Mouse (Mus musculus) layer of hippocampus, adult 9-11 months (tissue): ENCODE results near the gene Lbh.

Experiments
- DNase-seq: peaks from one replicate; pipeline ENCODE4 v3.0.0; 2022

The Lbh gene

DNA sequence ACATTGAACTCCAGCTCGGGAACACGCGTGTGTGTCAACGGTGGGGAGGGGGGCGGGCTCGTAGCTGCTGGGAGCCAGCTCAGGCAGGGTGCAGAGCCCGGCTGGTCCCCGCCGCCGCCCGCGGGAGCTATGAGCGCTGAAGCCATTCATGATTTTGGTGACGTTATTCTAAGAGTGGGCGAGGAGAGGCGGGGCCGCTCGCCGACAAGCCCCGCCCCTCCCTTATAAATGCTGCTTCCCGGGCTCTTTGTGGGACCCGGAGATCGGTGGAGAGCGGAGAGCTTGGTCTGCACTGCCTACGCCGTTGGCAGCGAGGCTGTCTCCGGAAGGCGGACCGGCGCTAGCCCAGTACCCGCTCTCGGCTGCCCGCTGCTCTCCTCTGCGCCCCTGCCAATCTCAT lies at the start of gene Lbh:
Gene Lbh, plus strand, starts transcription at position 253 of the 400 bp plus-strand sequence.
- peak; percentile 94 for DNase-seq

DNA sequence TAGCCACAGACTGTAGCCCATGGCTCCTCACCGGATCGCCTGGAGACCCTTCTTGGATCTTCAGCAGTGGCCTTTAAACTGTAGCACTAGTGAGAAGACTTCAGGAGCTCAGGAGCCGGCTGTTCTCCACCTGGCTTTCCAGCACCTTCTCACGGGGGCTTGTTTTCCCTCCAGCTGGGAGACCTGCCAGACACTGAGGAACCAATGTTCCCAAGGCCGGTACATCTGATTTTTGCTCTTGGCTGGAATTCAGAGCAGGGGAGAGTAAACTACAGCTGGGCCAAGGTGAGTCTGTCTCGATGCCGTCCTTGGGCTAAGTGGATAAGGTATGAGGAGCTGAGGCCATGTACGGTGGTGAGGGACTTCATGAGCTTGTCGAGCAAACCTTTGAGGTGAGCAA lies 39.1 kb upstream of the Lbh start:
- DNase-seq, result no peak

DNA sequence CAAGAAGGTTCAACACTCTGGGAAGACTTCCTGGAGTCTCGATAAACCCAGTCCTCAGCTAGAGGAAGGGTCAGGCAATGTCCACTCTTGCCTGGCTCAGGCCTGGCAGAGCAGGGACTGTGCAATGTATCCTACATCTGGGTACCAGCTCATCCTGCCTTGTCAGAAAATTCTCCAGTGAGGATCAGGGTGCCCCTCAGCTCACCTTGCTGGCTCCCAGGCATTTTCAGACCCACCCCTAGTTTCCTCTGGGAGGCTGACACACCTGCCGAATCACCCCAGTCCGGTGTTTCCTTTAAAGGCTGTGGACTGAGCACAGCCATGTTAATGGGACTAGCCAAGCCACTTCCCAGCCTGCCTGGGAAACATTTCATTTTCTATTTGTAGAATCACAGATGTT lies 37.9 kb upstream of the Lbh start:
- no peak for DNase-seq

DNA sequence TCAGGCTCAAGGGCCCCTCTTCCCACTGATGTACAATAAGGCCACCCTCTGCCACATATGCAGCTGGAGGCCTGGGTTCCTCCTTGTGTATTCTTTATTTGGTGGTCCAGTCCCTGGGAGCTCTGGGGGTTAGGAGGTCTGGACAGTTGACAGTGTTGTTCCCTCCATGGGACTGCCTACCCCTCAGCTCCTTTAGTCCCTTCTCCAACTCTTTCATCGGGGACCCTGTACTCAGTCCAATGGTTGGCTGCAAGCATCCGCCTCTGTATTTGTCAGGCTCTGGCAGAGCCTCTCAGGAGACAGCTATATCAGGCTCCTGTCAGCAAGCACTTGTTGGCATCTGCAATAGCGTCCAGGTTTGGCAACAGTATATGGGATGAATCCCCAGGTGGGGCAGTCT lies 37.1 kb upstream of the Lbh start:
- DNase-seq, result no peak

DNA sequence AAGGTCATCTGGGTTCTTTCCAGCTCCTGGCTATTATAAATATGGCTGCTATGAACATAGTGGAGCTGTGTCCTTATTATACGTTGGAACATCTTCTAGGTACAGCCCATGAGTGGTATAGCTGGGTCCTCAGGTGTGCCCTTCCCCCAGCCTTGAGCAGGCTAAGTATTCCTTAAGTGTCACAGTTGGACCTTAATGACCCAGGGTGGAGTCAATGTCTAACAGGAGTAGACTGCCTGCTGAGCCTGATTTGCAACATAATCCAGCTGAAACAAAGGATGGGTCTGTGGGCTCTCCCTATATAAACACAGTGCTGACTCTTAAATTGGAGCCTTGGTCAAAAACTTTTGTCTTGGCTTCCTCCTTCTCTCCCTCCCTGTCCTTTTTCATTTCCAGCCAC lies 36.3 kb upstream of the Lbh start:
- no peak for DNase-seq

DNA sequence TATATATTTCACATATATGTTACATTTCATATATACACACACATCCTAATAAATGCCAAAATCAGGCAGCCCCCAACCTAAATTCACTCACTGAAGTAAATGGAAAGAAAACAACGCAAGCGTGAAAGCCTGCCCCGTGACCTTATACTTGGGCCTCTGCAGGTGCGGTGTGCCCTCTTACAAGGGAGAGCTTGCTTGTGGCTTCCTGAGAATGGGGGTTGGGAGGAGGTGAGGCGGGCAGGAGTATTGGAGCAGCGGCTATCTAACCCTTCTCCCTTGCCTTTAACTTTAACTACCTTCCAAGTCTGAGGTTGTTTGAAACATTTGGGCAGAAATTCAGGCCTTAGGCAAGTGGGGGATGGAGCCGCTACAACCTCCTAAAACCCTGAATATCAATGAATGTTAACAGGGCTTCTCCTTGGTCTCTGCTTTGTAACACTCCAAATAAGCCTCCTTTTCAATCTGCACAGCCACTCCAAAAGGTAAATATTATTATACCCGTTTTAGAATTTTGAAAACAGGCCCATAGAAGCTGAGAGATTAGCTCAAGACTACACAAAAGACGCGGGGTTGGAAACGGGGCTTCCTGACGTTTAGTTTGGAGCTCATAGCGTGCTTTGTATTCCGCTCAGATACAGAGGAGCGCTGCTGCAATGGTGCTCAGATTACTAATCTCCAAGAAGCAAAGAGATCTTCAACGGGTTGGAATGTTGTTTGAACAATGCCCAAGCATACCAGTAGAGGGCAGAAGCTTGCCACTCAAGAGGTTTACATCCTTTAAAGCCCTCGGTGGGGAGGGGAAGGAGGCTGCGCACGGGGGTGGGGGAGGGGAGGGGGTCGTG lies 28.3 kb upstream of the Lbh start:
- DNase-seq, result peak; percentile 77

GRCm38 (mm10) chr17:72890398-72890898 lies 27.7 kb upstream of the Lbh start:
- DNase-seq, result no peak

GRCm38 (mm10) chr17:72891556-72891955 lies 26.5 kb upstream of the Lbh start:
- DNase-seq, result no peak

DNA sequence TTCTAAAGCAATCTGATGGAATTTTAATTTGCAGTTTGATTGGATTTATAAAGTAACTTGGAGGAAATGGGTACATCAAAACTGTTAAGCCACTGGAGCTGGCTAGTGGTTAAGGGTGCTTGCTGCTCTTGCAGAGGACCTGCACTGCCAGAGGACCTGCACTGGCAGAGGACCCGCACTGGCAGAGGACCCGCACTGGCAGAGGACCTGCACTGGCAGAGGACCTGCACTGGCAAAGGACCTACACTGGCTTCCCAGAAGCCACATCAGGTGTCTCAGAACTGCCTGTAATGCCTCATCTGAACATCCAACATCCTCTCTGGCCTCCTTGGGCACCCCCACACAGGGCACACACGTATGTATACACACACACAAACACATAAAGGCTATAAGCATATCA lies 22.6 kb upstream of the Lbh start:
- DNase-seq, result no peak

- DNase-seq, result no peak
Observed at GRCm38 (mm10) chr17:72897076-72897475, 21.0 kb upstream of the Lbh start.

DNA sequence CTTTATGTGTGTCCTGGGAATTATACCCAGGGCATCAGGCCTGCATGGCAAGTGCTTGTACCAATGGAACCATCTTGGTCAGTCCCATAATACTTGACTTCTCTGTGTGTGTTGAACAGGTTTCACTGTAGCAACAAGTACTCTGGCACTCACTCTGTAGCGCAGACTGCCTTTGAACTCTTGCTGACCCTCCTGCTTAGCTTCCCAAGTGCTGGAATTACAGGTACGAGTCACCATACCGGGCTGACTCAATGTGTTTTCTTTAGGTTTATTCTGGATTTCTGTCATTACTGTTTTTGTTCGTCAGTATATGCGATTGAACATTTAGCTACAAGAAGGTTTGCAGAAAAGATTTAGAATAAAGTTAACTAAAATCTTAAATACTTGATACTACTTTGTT lies 20.1 kb upstream of the Lbh start:
- DNase-seq, result no peak

DNA sequence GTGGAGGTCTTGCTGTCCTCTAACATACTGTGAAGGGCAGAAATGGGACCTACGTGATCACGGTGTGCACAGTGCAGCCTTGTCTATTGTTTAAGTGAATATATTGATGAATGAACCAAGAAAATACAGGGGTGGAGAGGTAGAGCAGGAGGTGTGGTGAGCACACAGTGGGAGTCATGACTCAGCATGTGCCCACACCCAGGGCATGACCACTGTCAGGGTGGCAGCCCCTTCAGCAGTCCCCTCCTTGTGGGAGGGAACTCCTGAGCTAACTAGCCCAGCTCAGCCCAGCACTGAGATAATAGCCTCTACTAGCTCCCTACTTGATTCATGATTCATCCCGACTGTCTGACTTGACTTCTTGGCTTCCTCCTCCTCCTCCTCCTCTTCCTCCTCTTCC lies 19.3 kb upstream of the Lbh start:
- no peak for DNase-seq

DNA sequence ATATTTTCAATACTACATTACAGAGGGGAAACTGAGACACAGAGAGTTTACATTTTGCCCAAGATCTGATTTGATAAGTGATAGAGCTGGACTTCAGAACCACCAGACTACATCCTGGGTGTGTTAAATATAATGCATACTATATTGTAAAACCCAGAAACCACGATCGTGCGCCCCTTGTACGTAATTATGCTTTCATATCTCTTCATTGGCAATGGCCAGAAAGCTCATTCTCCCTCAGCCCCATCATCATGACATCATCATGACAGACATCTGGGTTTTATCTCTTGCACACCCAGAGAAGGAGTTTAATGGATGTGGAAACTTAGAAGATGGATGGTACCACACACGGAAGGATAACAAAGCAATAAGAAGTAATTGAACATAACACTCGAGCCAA lies 17.1 kb upstream of the Lbh start:
- no peak for DNase-seq

DNA sequence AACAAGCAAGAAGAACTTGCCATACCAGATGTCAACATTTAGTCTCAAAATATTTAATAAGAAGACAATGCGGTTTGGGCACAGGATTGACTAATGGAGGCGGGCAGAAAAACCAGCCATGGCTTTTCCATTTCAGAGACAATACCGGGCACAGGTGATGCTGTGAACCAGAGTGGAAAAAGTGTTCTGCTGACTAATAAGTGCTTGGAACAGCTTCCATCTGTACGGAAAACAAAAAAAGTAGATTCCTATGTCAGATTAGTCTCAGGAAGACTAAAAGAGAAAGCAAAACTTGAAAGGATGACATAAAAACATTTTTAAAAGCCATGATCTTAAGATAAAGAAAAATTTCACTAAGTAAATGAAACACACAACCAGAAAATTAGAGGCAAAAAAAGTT lies 16.4 kb upstream of the Lbh start:
- DNase-seq, result no peak

DNA sequence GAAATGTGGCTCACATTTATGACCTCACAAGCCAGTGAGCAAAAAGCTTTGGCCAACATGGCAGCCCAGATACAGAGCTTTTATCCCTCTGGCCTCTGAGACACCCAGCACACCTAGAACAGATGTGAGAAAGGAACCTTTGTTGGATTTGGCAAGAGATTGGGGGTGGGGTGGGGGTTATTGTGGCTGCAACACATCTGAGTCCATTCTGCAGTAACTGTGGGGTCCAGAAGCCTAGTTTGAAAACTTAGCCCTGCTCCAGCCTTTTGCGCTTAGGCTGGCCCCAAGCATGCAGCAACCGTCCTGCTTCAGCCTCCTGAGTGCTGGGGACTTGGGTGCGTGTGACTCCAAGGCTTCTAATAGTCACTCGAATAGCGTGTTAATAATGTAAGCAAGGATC lies 14.8 kb upstream of the Lbh start:
- DNase-seq, result no peak

DNA sequence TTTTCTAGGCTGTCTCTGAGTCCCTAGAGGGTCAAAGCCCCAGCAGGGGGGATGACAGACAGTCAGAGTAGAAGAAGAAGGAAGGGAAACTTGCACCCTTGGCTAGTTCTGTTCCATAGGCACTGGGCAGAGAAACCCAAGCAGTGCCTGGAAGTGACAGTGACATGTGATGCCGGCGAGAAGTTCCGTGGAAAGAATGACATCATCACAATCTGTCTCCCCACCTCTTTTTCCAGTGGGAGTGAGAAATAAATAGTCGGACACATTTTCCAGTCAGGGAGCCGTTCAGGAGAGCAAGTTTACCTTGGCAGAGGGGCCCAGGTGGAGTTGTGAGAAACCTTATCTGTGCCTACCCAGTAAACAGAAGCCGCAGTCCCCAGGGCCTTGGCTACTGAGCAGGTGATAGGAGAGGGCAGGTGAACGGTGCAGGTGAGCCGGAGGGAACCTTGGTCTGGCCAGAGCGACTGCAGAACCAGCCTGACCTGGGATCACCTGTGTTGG lies 14.1 kb upstream of the Lbh start:
- peak; percentile 73 for DNase-seq

- no peak for DNase-seq
Observed at GRCm38 (mm10) chr17:72904873-72905272, 13.2 kb upstream of the Lbh start.

GRCm38 (mm10) chr17:72906231-72906896 lies 11.7 kb upstream of the Lbh start:
- DNase-seq, result no peak

- DNase-seq, result no peak
Observed at GRCm38 (mm10) chr17:72907211-72907610, 10.9 kb upstream of the Lbh start.

GRCm38 (mm10) chr17:72907777-72908176 lies 10.3 kb upstream of the Lbh start:
- no peak for DNase-seq

- DNase-seq, result no peak
Observed at GRCm38 (mm10) chr17:72908561-72908960, 9.5 kb upstream of the Lbh start.

- DNase-seq, result no peak
Observed at GRCm38 (mm10) chr17:72909061-72909852, 8.8 kb upstream of the Lbh start.

DNA sequence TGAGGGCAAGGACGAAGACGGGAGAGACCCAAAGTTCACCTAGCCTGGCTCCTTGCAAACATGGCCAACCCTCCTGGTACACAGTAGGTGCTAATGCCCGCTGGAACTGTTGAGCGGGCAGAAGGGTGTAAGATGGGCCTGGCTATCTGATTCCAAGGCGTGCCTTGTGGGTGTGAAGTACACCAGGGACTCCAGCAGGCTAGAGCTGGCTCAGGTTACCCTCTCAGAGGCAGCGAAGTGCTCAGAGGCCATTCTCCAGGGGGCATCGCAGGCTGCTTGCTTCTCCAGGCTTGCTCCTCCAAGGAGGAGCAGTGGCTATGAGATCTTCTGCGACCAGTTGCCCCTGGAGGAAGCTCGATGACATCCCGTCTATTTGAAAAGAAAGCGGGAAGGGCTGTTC lies 6.8 kb upstream of the Lbh start:
- no peak for DNase-seq
